Mouse (Mus musculus) lung, embryonic 15.5 days (tissue): ENCODE measurements around the gene Cst7. TPM values are rescaled to one million over a fixed set of nuclear protein-coding genes. Genes with fewer than 3 reads are reported as not detected.

Source experiments
- polyA plus RNA-seq: library from polyadenylated mRNA; unstranded; fragments of >200 nt; fragmentation: Nextera tagmentation; extraction: Ambion mirVana; gene quantifications from 2 replicates; pipeline ENCODE4 v1.2.1, GENCODE M21; 2015

Cst7 gene
- polyA plus RNA-seq, 1 experiment from 2014 or later = 0.96 TPM

Other genes with a start within 250 kb of the Cst7 start
- 2.6 and 3.1 TPM in 2 replicates for gene Gm10130, start 246.7 kb upstream of the Cst7 start, polyA plus RNA-seq
- gene 3300002I08Rik, start 207.7 kb upstream of the Cst7 start, polyA plus RNA-seq = 8.2 and 9.1 TPM in 2 replicates
- 7.1 and 8.2 TPM in 2 replicates for gene Zfp442, start 118.9 kb upstream of the Cst7 start, polyA plus RNA-seq
- gene Zfp345, start 85.3 kb upstream of the Cst7 start, polyA plus RNA-seq = 0.06 and 0.09 TPM in 2 replicates
- 51.7 and 53.7 TPM in 2 replicates for gene Apmap, start 38.2 kb downstream of the Cst7 start, polyA plus RNA-seq
- 8.1 and 8.8 TPM in 2 replicates for gene Acss1, start 98.1 kb downstream of the Cst7 start, polyA plus RNA-seq
- gene Vsx1, start 118.9 kb downstream of the Cst7 start, polyA plus RNA-seq = not detected in 2 replicates
- gene Entpd6, start 178.6 kb downstream of the Cst7 start, polyA plus RNA-seq = 33.4 and 35.5 TPM in 2 replicates
- gene Pygb, start 216.3 kb downstream of the Cst7 start, polyA plus RNA-seq = 88.9 and 91.7 TPM in 2 replicates